Mouse (Mus musculus): ENCODE results near the gene Usp32. TPM values are rescaled to one million over a fixed set of nuclear protein-coding genes. Genes with fewer than 3 reads are reported as not detected.

The Usp32 gene
- polyA plus RNA-seq, 2 experiments = 14.4 to 25.6 TPM

- DNase-seq (ENCODE audit: low read depth in 3 of 3, low spot score in 3 of 3) = no peak
- no peak overlapping the region for H3K27ac ChIP-seq
- H3K36me3 ChIP-seq (replicated peaks; ENCODE audit: control insufficient read depth, insufficient read depth, low read depth) = no peaks in the 10 kb centered on the region
- no peak overlapping the region for H3K4me3 ChIP-seq (ENCODE audit: insufficient read depth in 1 of 2, low read depth in 2 of 2, low read length in 2 of 2)
- no peaks in the 10 kb centered on the region for H3K9me3 ChIP-seq (ENCODE audit: control insufficient read depth, low read length)
- WGBS (ENCODE audit: insufficient replicate concordance) = 46% methylated on average over 5 of the region's 5 CpGs
- no peak overlapping the region for H3K4me2 ChIP-seq (ENCODE audit: low read depth)
- H3K9ac ChIP-seq (replicated peaks) = no peak overlapping the region
- no peak for ATAC-seq (ENCODE audit: insufficient read depth)
- TF ChIP-seq CTCF (IDR thresholded peaks at IDR 0.05; ENCODE audit: low read depth) (no peak), EP300 (IDR thresholded peaks at IDR 0.05; ENCODE audit: low read depth) (no peak)
- no peaks in the 10 kb centered on the region for H3K27me3 ChIP-seq (ENCODE audit: control insufficient read depth, insufficient read depth, low read length)
- no peaks in the 10 kb centered on the region for H3K4me1 ChIP-seq (replicated peaks; ENCODE audit: control insufficient read depth in 2 of 2, insufficient read depth in 2 of 2, low read length in 1 of 2)
Observed at GRCm38 (mm10) chr11:84973661-84974060, 166.3 kb downstream of the Usp32 start.

DNA sequence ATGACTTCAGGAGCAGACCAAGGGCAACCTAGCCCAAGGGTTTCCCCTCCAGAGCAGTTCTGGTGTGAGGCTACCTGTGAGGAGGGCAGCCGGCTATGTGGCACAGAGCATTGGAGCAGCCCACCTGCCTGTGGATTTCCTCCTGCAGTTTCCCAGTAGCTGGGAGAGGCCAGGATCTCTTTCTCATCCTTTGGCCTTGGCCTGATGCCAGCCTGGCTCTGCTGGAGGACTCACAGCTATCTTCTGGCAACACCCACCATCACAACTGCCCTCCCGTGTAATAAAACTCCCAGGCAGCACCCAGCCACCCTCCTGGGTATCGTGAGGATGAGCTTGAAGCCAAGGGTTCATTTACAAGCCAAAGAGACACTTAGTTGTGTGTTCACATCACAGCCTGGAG is 167.9 kb downstream of the Usp32 start:
- Histone ChIP-seq H3K4me1 (replicated peaks; ENCODE audit: control insufficient read depth in 2 of 2, insufficient read depth in 2 of 2, low read length in 1 of 2) (no peaks in the 10 kb centered on the region), H3K27ac (no peak overlapping the region), H3K4me3 (ENCODE audit: insufficient read depth in 1 of 2, low read depth in 2 of 2, low read length in 2 of 2) (no peak overlapping the region), H3K9ac (replicated peaks) (no peak overlapping the region), H3K4me2 (ENCODE audit: low read depth) (no peak overlapping the region), H3K27me3 (ENCODE audit: control insufficient read depth, insufficient read depth, low read length) (no peaks in the 10 kb centered on the region), H3K36me3 (replicated peaks; ENCODE audit: control insufficient read depth, insufficient read depth, low read depth) (no peaks in the 10 kb centered on the region), H3K9me3 (ENCODE audit: control insufficient read depth, low read length) (no peaks in the 10 kb centered on the region)
- WGBS (ENCODE audit: insufficient replicate concordance) = 35% methylated on average over 3 of the region's 3 CpGs
- TF ChIP-seq EP300 (IDR thresholded peaks at IDR 0.05; ENCODE audit: low read depth) = no peak
- TF ChIP-seq CTCF (IDR thresholded peaks at IDR 0.05; ENCODE audit: low read depth) = no peak
- ATAC-seq (ENCODE audit: insufficient read depth) = no peak
- no peak for DNase-seq (ENCODE audit: low read depth in 3 of 3, low spot score in 3 of 3)

DNA sequence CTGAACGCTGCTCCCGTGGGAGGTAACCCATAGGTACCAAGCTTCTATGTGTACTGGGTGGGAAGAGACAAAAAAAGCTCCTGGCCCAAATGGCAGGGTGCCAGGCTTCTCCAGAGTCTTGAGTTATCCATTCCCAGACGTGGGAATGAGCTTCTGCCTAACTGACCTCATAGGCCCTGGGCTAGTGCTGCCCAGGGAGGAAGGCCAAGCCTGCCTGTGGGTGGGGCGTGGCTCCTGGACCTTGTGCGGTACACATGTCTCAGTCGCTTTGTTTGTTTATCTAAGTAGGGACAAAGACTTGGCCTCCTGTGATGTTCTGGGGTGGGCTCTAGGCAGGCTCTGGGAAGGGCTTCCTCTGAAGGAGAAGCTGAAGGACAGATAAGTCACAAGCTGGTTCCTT is 171.2 kb downstream of the Usp32 start:
- H3K4me1 ChIP-seq (replicated peaks; ENCODE audit: control insufficient read depth in 2 of 2, insufficient read depth in 2 of 2, low read length in 1 of 2) = no peaks in the 10 kb centered on the region
- no peaks in the 10 kb centered on the region for H3K27me3 ChIP-seq (ENCODE audit: control insufficient read depth, insufficient read depth, low read length)
- H3K9ac ChIP-seq (replicated peaks) = no peak overlapping the region
- DNase-seq (ENCODE audit: low read depth in 3 of 3, low spot score in 3 of 3) = no peak
- WGBS (ENCODE audit: insufficient replicate concordance) = 45% methylated on average over 6 of the region's 6 CpGs
- H3K36me3 ChIP-seq (replicated peaks; ENCODE audit: control insufficient read depth, insufficient read depth, low read depth) = no peaks in the 10 kb centered on the region
- H3K9me3 ChIP-seq (ENCODE audit: control insufficient read depth, low read length) = no peaks in the 10 kb centered on the region
- no peak overlapping the region for H3K4me3 ChIP-seq (ENCODE audit: insufficient read depth in 1 of 2, low read depth in 2 of 2, low read length in 2 of 2)
- no peak overlapping the region for H3K4me2 ChIP-seq (ENCODE audit: low read depth)
- H3K27ac ChIP-seq = no peak overlapping the region
- TF ChIP-seq CTCF (IDR thresholded peaks at IDR 0.05; ENCODE audit: low read depth) = no peak
- no peak for TF ChIP-seq EP300 (IDR thresholded peaks at IDR 0.05; ENCODE audit: low read depth)
- no peak for ATAC-seq (ENCODE audit: insufficient read depth)

- DNase-seq (ENCODE audit: low read depth in 3 of 3, low spot score in 3 of 3) (no peak), ATAC-seq (ENCODE audit: insufficient read depth) (no peak)
- no peaks in the 10 kb centered on the region for H3K27me3 ChIP-seq (ENCODE audit: control insufficient read depth, insufficient read depth, low read length)
- no peaks in the 10 kb centered on the region for H3K9me3 ChIP-seq (ENCODE audit: control insufficient read depth, low read length)
- 66% methylated on average over 4 of the region's 4 CpGs for WGBS (ENCODE audit: insufficient replicate concordance)
- H3K4me3 ChIP-seq (ENCODE audit: insufficient read depth in 1 of 2, low read depth in 2 of 2, low read length in 2 of 2) = no peak overlapping the region
- H3K36me3 ChIP-seq (replicated peaks; ENCODE audit: control insufficient read depth, insufficient read depth, low read depth) = no peaks in the 10 kb centered on the region
- H3K4me1 ChIP-seq (replicated peaks; ENCODE audit: control insufficient read depth in 2 of 2, insufficient read depth in 2 of 2, low read length in 1 of 2) = no peaks in the 10 kb centered on the region
- TF ChIP-seq EP300 (IDR thresholded peaks at IDR 0.05; ENCODE audit: low read depth) (no peak), CTCF (IDR thresholded peaks at IDR 0.05; ENCODE audit: low read depth) (no peak)
- H3K4me2 ChIP-seq (ENCODE audit: low read depth) = no peak overlapping the region
- no peak overlapping the region for H3K9ac ChIP-seq (replicated peaks)
- no peak overlapping the region for H3K27ac ChIP-seq
Observed at GRCm38 (mm10) chr11:84968309-84968708, 171.7 kb downstream of the Usp32 start.

GRCm38 (mm10) chr11:84967113-84967512 is 172.8 kb downstream of the Usp32 start:
- Histone ChIP-seq H3K9me3 (ENCODE audit: control insufficient read depth, low read length) (no peaks in the 10 kb centered on the region), H3K4me2 (ENCODE audit: low read depth) (no peak overlapping the region), H3K36me3 (replicated peaks; ENCODE audit: control insufficient read depth, insufficient read depth, low read depth) (no peaks in the 10 kb centered on the region), H3K9ac (replicated peaks) (no peak overlapping the region), H3K27me3 (ENCODE audit: control insufficient read depth, insufficient read depth, low read length) (no peaks in the 10 kb centered on the region), H3K4me1 (replicated peaks; ENCODE audit: control insufficient read depth in 2 of 2, insufficient read depth in 2 of 2, low read length in 1 of 2) (no peaks in the 10 kb centered on the region), H3K27ac (no peak overlapping the region), H3K4me3 (ENCODE audit: insufficient read depth in 1 of 2, low read depth in 2 of 2, low read length in 2 of 2) (no peak overlapping the region)
- no peak for DNase-seq (ENCODE audit: low read depth in 3 of 3, low spot score in 3 of 3)
- WGBS (ENCODE audit: insufficient replicate concordance) = 32% methylated on average over 5 of the region's 5 CpGs
- no peak for ATAC-seq (ENCODE audit: insufficient read depth)
- TF ChIP-seq EP300 (IDR thresholded peaks at IDR 0.05; ENCODE audit: low read depth) (no peak), CTCF (IDR thresholded peaks at IDR 0.05; ENCODE audit: low read depth) (no peak)

Measured in liver, embryonic 14.5 days (tissue).